12 mouse cellular contexts compared by ENCODE assay signal in the genomic region with DNA sequence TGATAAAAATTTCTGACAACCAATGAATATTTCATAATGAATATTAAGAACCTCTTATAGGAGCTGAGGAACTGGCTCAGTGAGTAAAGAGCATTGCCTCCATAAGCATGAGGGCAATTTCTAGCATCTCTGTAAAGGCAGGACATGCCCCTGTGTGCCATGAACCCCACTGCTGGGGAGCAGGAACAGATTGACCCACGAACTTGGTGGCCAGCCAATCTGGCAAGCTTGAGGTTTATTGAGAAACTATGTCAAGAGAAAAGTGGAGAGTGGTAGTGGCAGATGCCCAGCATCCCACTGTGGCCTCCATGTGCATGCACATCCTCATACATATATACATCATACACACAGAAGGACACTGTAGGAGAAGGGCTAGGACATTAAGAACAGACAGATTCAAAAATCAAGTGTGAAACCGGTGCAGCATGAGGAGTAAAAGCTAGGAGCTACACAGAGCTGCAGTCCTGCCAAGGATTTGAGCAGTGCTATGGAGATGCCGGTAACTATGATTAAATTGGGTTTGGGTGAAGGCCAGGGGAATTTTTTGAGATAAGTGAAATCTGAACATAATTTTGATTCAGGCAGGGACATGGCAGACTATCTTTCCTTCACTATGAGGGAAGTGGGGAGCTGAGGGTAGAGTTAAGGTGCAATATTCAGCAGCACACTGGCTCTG.
DNase-seq lines count a peak whose midpoint lies in the region; ATAC-seq and TF ChIP-seq lines count a peak whose summit lies in the region.
"Had no signal": no experiment of that assay in that cellular context is flagged by ENCODE, and none has a peak within 500 bp of the region (broad histone marks: within the 10 kb centered on the region; RNA-seq: fewer than 3 reads in every experiment).

No protein-coding gene starts in this region.

- H3K4me2 ChIP-seq in hindbrain, postnatal 0 days (ENCODE audit: low read depth, low read length), result no peak overlapping the region
- H3K4me2 ChIP-seq in hindbrain, embryonic 13.5 days, result no peak overlapping the region

- intact Hi-C loops in heart, postnatal 36 days (cut with DNase I), result no loop called here

- H3K9ac ChIP-seq in hindbrain, postnatal 0 days (replicated peaks; ENCODE audit: low read length), result no peak overlapping the region
- no peak overlapping the region for H3K9ac ChIP-seq in hindbrain, embryonic 13.5 days
- H3K9ac ChIP-seq: liver, postnatal 0 days had no signal

- TF ChIP-seq CTCF in hindbrain, postnatal 0 days (IDR thresholded peaks at IDR 0.05; ENCODE audit: low read depth), result no peak

- no peaks in the 10 kb centered on the region for H3K36me3 ChIP-seq in hindbrain, postnatal 0 days (ENCODE audit: insufficient read depth, low read length)
- H3K36me3 ChIP-seq in hindbrain, embryonic 13.5 days, result no peaks in the 10 kb centered on the region

- 0 out of 2 replicates have a peak, but pooled peaks cover 4% of the 10 kb centered on the region for H3K4me1 ChIP-seq in hindbrain, postnatal 0 days (ENCODE audit: insufficient read depth, low read length)
- 0 out of 2 replicates have a peak, but pooled peaks cover 10% of the 10 kb centered on the region for H3K4me1 ChIP-seq in hindbrain, embryonic 13.5 days (replicated peaks)

- peak; percentile 45; the same call in 1 of the 2 replicates for ATAC-seq in hindbrain, postnatal 0 days
- no peak for ATAC-seq in hindbrain, embryonic 13.5 days (ENCODE audit: low FRiP score)
- ATAC-seq: liver, postnatal 0 days had no signal

- no peaks in the 10 kb centered on the region for H3K27me3 ChIP-seq in hindbrain, postnatal 0 days (ENCODE audit: insufficient read depth, low read length)
- no peaks in the 10 kb centered on the region for H3K27me3 ChIP-seq in hindbrain, embryonic 13.5 days

- no peaks in the 10 kb centered on the region for H3K9me3 ChIP-seq in hindbrain, postnatal 0 days (ENCODE audit: low read length)
- H3K9me3 ChIP-seq in hindbrain, embryonic 13.5 days, result no peaks in the 10 kb centered on the region

- H3K4me3 ChIP-seq in hindbrain, postnatal 0 days (ENCODE audit: low read length), result no peak overlapping the region
- no peak overlapping the region for H3K4me3 ChIP-seq in hindbrain, embryonic 13.5 days

- no peak overlapping the region for H3K27ac ChIP-seq in hindbrain, postnatal 0 days
- no peak overlapping the region for H3K27ac ChIP-seq in hindbrain, embryonic 13.5 days
- H3K27ac ChIP-seq: kidney, postnatal 0 days had no signal

- DNase-seq in hindbrain, postnatal 0 days (ENCODE audit: low spot score), result peak; percentile 48
- peak; percentile 62 for DNase-seq in ovary, adult 18-20 months (ENCODE audit: low spot score)
- DNase-seq in ovary, postnatal 14 days (ENCODE audit: low spot score), result no peak
- peak; percentile 35 for DNase-seq in cerebellum, adult 11 months
- peak; percentile 44 to 55 for DNase-seq in heart, postnatal 36 days
- no peak for DNase-seq in liver
- DNase-seq in gastrocnemius, adult 8-10 months (ENCODE audit: low spot score in 2 of 2), result no peak
- DNase-seq: gastrocnemius, postnatal 25 days; liver, postnatal 0 days; spleen, adult 18-20 months had no signal

- 54% methylated on average over 3 of the region's 3 CpGs for WGBS in hindbrain, postnatal 0 days
- 90% methylated on average over 3 of the region's 3 CpGs for WGBS in hindbrain, embryonic 13.5 days

Comparison
In these comparisons a context has a peak if more than half of its experiments do, and no peak if none do; other contexts are left out.
1. DNase-seq: peak in hindbrain, postnatal 0 days (single experiment), ovary, adult 18-20 months (single experiment), cerebellum, adult 11 months (single experiment) and heart, postnatal 36 days (2 of 2); none in ovary, postnatal 14 days (single experiment), liver (single experiment) and gastrocnemius, adult 8-10 months (0 of 2).